In genomic region chr7:137468174-137468573, GRCm38 (mm10) we compare ENCODE assay signal across 8 mouse cellular contexts.
DNase-seq lines count a peak whose midpoint lies in the region.

No protein-coding gene starts in this region.

- DNase-seq in embryo, embryonic 10 days (ENCODE audit: low spot score) = peak; percentile 47
- no peak for DNase-seq in embryo, embryonic 9.5 days (ENCODE audit: extremely low spot score)
- DNase-seq in 3134 (ENCODE audit: extremely low read depth, insufficient read length, low spot score) (peak; percentile 16), ZHBTc4 (ENCODE audit: low read depth, low spot score) (peak; percentile 78)
- peak; percentile 51 to 58 for DNase-seq in frontal cortex, postnatal 14 days (ENCODE audit: low spot score in 2 of 2)
- peak; percentile 47 to 52 for DNase-seq in kidney, postnatal 25 days
- DNase-seq in lung, postnatal 25 days (ENCODE audit: low spot score) = peak; percentile 26
- peak; percentile 42 for DNase-seq in thymus, postnatal 25 days
